26 mouse cellular contexts compared by ENCODE assay signal in the genomic region with DNA sequence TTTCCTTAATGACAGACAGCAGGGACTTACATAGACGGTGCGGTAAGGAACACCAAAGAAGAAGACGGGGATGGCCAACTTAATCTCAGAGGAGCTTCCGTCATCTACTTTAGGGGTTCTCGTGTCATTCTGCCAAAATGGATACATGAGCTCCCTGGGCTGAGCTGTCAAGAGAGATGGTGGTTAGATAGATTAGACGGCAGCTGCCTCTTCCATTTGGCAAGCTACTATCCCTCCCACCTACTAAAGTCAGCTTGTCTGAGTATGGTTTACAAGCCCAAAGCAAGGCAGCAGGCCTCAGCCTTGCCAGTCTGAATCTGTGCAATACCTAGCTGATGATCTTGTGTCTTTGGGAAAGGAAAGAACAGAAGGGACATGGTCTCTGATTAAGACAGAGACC. TPM values are rescaled to one million over a fixed set of nuclear protein-coding genes. Genes with fewer than 3 reads are reported as not detected.
"Had no signal": no experiment of that assay in that cellular context is flagged by ENCODE, and none has a peak within 500 bp of the region (broad histone marks: within the 10 kb centered on the region; RNA-seq: fewer than 3 reads in every experiment).

No protein-coding gene starts in this region.

- H3K4me2 ChIP-seq: heart, embryonic 11.5 days; heart, embryonic 13.5 days; heart, embryonic 15.5 days; hindbrain, embryonic 13.5 days; hindbrain, embryonic 15.5 days; kidney, embryonic 15.5 days; limb, embryonic 13.5 days; limb, embryonic 15.5 days; liver, embryonic 12.5 days had no signal

- H3K36me3 ChIP-seq: heart, embryonic 13.5 days; heart, embryonic 15.5 days; hindbrain, embryonic 13.5 days; hindbrain, embryonic 15.5 days; kidney, embryonic 15.5 days; limb, embryonic 13.5 days; limb, embryonic 15.5 days; liver, embryonic 12.5 days had no signal

- H3K27me3 ChIP-seq: hindbrain, embryonic 15.5 days; limb, embryonic 15.5 days had no signal

- H3K4me3 ChIP-seq: heart, adult 2 months; heart, embryonic 13.5 days; heart, embryonic 15.5 days; hindbrain, embryonic 13.5 days; hindbrain, embryonic 15.5 days; kidney, embryonic 15.5 days; limb, embryonic 13.5 days; limb, embryonic 15.5 days; liver, embryonic 12.5 days had no signal

- H3K27ac ChIP-seq: heart, adult 2 months; heart, embryonic 13.5 days; heart, embryonic 15.5 days; hindbrain, embryonic 13.5 days; hindbrain, embryonic 15.5 days; hindbrain, postnatal 0 days; kidney, embryonic 15.5 days; kidney, postnatal 0 days; limb, embryonic 13.5 days; limb, embryonic 15.5 days; liver, embryonic 12.5 days; liver, embryonic 14.5 days had no signal

- ATAC-seq: hindbrain, postnatal 0 days; intestine, embryonic 16.5 days; liver, embryonic 12.5 days had no signal

- DNase-seq: gastrocnemius, postnatal 14 days; gastrocnemius, postnatal 36 days; heart, adult 11 months; heart, adult 2 months; heart, postnatal 14 days; heart, postnatal 36 days; kidney, adult 11 months; kidney, adult 2 months; kidney, adult 9 months; kidney, postnatal 14 days; kidney, postnatal 36 days; left cerebral cortex, postnatal 4 days had no signal

RNA-seq across cellular contexts. Expression of a gene that starts 4.8 kb away (rescaled TPM):
- total RNA-seq: heart, postnatal 36 days; liver, adult 2 months had no signal
- polyA plus RNA-seq: liver, adult 2 months had no signal
